Mouse (Mus musculus): ENCODE measurements around the gene Mapk3. TPM values are rescaled to one million over a fixed set of nuclear protein-coding genes. Genes with fewer than 3 reads are reported as not detected.
"Not testable (repeated sequence)": the region's sequence is repeated elsewhere in the genome, so short reads cannot be mapped to it uniquely, and the experiment has no call there.

The Mapk3 gene
- total RNA-seq, 1 experiment from 2014 or later, result 128 TPM

DNA sequence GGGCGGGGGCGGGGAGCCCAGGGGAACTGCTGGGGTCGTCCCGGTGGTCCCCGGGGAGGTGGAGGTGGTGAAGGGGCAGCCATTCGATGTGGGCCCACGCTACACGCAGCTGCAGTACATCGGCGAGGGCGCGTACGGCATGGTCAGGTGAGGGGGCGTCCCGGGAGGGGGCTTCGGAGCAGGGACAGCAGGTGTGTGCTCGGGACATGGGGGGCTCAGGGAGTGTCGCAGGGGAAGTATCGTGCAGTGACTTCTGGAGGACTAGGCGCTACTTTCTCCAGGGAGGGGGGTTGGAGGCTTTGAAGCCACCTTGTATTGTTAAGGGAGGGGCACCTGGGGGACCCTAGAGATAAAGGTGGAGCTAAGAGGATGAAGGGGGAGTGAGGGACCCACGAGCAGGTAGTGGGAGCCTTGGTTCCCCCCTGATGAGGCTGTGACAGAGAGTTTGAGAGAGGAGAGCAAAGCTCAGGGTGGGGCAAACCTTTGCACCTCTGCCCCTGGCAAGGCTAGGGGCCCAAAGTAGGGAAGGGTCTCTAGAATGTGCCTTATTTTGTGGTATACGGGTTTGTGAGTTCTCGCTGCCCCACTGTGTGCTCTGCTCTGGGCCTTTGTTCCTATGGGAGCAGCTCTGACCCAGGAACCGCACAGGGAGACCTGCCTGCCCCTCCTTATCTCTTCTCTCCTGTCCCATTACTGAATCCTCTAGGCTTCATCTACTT, 430 bp downstream of the Mapk3 start:
- no peak for DNase-seq

DNA sequence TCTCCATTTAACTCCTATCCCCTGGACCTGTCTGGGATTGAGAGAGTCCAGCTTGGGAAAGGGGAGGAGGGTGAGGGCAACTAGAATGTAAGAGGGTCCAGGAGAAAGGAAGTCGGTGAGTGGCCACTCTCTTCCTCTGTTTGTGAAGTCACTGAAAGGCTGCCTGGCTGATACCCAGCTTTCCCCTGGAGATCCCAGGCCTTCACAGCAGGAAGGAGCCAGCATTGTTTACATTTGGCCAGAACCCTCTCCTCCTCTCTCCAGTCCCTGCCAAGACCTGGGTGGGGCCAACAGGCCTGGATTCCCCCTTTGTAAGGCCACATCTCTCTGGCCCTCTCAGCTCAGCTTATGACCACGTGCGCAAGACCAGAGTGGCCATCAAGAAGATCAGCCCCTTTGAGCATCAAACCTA, 996 bp downstream of the Mapk3 start:
- peak; percentile 73 for DNase-seq

- peak; percentile 56 for DNase-seq
These were observed 1.6 kb downstream of the Mapk3 start for GRCm38 (mm10) chr7:126760956-126761355.

- no peak for DNase-seq
These were observed 2.2 kb downstream of the Mapk3 start for GRCm38 (mm10) chr7:126761529-126762067.

GRCm38 (mm10) chr7:126762471-126763008, 3.1 kb downstream of the Mapk3 start:
- DNase-seq, result no peak

- no peak for DNase-seq
These were observed 6.1 kb downstream of the Mapk3 start for GRCm38 (mm10) chr7:126765540-126765939.

- DNase-seq, result no peak
These were observed 6.8 kb downstream of the Mapk3 start, which contains the start of gene Gdpd3 for GRCm38 (mm10) chr7:126766201-126766600. Gene Gdpd3 (plus strand): TSS chr7:126766334.

- no peak for DNase-seq
These were observed 7.6 kb downstream of the Mapk3 start for GRCm38 (mm10) chr7:126767001-126767400.

GRCm38 (mm10) chr7:126770784-126771183, 11.4 kb downstream of the Mapk3 start:
- no peak for DNase-seq

DNA sequence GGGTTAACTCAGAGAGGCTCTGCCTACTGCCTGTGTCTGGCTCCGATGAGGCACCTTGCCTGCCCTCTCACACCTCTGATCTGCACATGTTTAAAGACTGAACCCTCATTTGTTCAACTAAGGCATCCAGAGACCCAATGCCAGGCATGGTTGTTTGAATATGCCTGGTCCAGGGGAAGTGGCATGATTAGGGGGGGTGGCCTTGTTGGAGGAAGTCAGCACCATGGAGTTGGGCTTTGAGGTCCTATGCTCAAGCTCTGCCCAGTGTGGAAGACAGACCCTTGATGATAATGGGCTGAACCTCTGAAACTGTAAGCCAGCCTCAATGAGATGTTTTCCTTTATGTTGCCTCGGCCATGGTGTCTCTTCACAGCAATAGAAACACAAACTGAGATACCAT, 13.9 kb downstream of the Mapk3 start:
- DNase-seq, result no peak

DNA sequence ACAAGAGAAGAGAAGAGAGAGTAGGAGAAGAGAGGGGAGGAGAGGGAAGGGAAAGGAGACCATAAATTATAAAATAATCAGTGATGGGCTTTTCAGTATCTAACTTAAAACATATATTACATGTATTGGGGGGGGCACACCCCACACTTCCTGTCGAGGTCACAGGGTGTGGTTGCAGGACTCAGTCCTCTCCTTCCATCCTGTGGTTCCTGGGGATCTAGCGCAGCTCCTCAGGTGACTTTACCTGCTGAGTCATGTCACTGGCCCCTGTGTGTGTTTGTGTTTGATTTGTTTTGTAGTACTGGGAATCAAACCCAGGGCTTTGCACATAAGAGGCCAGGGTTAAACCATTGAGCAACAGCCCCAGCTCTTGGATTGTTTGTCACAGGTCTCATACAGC, 15.1 kb downstream of the Mapk3 start:
- DNase-seq, result no peak

DNA sequence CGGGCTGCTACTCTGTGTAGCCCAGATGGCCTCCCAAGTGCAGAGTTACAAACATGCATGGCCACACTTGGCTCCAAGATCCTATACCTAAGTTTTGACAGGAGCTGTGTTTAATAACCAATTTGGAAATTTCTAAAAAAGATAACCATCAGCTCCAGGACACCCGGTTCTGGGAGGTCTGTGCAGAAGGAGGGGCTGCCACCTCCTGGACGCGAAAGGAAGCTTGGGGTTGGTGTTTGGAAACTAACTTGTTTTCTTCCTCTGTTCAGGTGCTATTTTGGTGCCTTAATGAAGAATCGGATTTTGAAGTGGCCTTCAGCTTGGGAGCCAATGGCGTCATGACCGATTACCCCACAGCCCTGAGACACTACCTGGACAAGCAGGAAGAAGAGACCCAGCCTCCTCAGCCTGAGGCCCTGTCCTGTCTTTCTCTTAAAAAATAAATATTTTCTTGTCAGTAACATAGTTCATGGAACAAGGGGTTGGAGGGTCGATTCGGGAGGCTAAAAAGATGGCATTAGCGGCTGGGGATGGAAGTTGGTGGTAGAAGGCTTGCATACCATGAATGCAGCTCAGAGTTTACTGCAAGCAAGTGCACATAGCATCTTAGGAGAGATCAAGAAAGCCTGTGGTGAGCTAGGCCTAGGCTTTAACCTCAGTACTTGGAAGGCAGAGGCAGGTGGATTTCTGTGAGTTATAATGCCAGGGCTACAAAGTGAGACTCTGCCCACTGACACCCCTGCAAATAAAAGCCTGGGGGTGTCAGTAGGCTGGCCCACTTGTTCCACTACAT, 16.0 kb downstream of the Mapk3 start:
- DNase-seq, result no peak

- DNase-seq, result no peak
These were observed 16.5 kb downstream of the Mapk3 start for GRCm38 (mm10) chr7:126775978-126776234.

- DNase-seq, result peak; percentile 98
These were observed 17.2 kb downstream of the Mapk3 start, which contains the start of gene Ypel3 for GRCm38 (mm10) chr7:126776598-126777057. Gene Ypel3 (plus strand): TSS chr7:126776955.

DNA sequence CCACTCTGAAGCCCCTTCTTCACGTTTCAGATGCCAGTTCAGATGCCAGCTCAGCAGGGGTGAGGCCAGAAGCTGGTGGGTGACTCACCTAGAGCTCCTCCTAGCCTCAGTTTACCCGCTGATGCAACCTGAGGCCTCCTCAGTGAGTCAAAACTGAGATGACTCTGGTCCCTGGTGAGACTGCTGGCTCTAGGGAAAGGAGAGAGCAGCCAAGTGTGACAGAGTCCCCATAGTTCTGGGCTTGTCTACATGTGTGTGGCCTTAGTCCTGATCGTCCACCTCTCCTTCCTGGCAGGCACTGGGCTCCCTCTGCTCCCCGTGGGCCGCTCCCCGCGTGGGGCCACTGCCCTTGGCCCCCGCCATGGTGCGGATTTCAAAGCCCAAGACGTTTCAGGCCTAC, 18.1 kb downstream of the Mapk3 start:
- DNase-seq, result peak; percentile 53

GRCm38 (mm10) chr7:126778147-126778546, 18.7 kb downstream of the Mapk3 start:
- no peak for DNase-seq

DNA sequence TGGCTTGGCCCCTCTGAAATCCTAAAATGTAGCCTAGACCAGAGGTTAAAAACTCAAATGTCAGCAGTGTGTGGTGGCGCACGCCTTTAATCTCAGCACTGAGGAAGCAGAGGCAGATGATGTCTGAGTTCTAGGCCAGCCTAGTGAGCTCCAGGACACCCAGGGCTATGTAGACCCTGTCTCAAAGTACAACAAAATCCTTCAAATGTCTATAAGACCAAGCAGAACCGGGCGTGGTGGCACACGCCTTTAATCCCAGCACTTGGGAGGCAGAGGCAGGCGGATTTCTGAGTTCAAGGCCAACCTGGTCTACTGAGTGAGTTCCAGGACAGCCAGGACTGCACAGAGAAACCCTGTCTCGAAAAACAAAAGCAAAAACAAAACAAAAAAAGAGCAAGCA, 19.7 kb downstream of the Mapk3 start:
- not testable (repeated sequence) for DNase-seq

DNA sequence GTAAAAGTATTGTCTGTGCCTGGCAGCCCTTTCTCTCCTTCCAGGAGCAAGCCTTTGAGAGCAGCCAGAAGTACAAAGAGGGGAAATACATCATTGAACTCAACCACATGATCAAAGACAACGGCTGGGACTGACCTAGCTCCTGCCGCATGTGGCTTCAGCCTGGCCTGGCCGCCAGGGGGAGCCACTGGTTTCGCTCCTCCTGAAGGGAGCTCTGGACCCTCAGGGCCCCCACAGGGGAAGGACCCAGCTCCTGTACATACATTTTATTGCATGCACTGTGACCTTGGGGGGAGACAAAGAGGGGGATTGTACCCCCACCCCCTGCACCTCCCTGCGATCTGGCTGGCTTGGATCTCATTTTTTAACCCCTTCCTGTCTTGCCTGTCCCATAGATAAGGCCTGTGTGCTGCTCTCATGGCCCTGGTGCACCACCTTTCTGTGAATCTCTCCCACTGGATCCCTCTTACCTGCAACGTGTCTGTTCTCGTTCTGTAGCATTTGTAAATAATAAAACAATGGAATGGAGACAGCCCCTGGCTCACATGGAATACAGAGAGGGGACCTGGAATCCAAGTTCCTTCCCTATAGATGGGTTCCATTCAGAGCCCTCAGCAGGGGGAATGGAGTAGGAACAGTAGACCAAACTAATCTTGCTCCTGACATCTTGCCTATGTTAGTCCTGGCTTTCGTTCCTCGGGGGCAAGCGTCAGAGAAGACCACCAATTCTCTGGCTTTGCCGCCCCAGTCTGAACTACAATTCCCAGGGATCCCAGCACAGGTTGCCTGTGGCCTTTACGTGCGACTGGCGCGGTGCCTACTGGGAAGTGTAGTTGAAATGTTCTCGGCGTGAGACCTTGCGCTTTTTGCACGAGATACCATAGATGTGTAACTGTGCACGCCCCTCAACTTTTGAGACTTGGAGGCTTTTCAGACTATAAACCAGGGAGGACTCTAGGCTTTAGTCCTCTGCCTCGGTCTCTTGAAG, 20.9 kb downstream of the Mapk3 start:
- peak; percentile 95 for DNase-seq

- peak; percentile 59 for DNase-seq
These were observed 21.7 kb downstream of the Mapk3 start, which contains the start of gene Tbx6 for GRCm38 (mm10) chr7:126780971-126781635. Gene Tbx6 (plus strand): TSS chr7:126781483.

- DNase-seq, result no peak
These were observed 22.4 kb downstream of the Mapk3 start for GRCm38 (mm10) chr7:126781661-126782370.
